Mouse (Mus musculus) limb, embryonic 15.5 days (tissue): ENCODE results near the gene Hdhd3. TPM values are rescaled to one million over a fixed set of nuclear protein-coding genes. Genes with fewer than 3 reads are reported as not detected.

Source experiments
- ATAC-seq: fragments of 200-750 bp; cut with Nextera tagmentation; 2 replicates; pipeline ENCODE4 v1.8.0; 2017; ENCODE audit warnings: low read depth, moderate TSS enrichment; ENCODE audit not compliant: insufficient number of reproducible peaks, low FRiP score, low TSS enrichment
- H3K27ac ChIP-seq: fragments of 300-500 bp; sonication (generic); 2 replicates; pipeline ENCODE4 v1.5.1; 2015; ENCODE audit warnings: moderate library complexity, mild to moderate bottlenecking, inconsistent platforms
- H3K27me3 ChIP-seq: fragments of 300-500 bp; sonication (generic); 2 replicates; pipeline ENCODE4 v1.6.1; 2015; ENCODE audit warnings: inconsistent platforms
- H3K36me3 ChIP-seq: fragments of 300-500 bp; sonication (generic); 2 replicates; pipeline ENCODE4 v1.6.1; 2015; ENCODE audit warnings: inconsistent platforms
- H3K4me1 ChIP-seq: fragments of 300-500 bp; sonication (generic); 2 replicates; pipeline ENCODE4 v1.6.1; 2015; ENCODE audit warnings: inconsistent platforms
- H3K4me2 ChIP-seq: fragments of 300-500 bp; sonication (generic); 2 replicates; pipeline ENCODE4 v1.6.1; 2015; ENCODE audit warnings: mild to moderate bottlenecking, inconsistent platforms
- H3K4me3 ChIP-seq: fragments of 300-500 bp; sonication (generic); 2 replicates; pipeline ENCODE4 v1.5.1; 2015; ENCODE audit warnings: mild to moderate bottlenecking, inconsistent platforms
- H3K9ac ChIP-seq: fragments of 300-500 bp; sonication (generic); 2 replicates; pipeline ENCODE4 v1.6.1; 2015; ENCODE audit warnings: inconsistent platforms
- H3K9me3 ChIP-seq: fragments of 300-500 bp; sonication (generic); 2 replicates; pipeline ENCODE4 v1.6.1; 2016; ENCODE audit warnings: inconsistent platforms
- WGBS: fragments of 180-500 bp; shearing (Covaris S2); methylation state at CpG from one replicate; pipeline ENCODE4 v1.1.7; 2015; 5-methylcytosine and 5-hydroxymethylcytosine counted together
- polyA plus RNA-seq: library from polyadenylated mRNA; unstranded; fragments of >200 nt; fragmentation: Nextera tagmentation; extraction: Ambion mirVana; gene quantifications from 2 replicates; pipeline ENCODE4 v1.2.1, GENCODE M21; 2015

Hdhd3 gene
- polyA plus RNA-seq, 1 experiment from 2014 or later: 13.9 TPM

- Histone ChIP-seq H3K27me3 (no peaks in the 10 kb centered on the region), H3K36me3 (no peaks in the 10 kb centered on the region), H3K4me1 (no peaks in the 10 kb centered on the region), H3K9ac (no peak overlapping the region), H3K4me3 (no peak overlapping the region), H3K9me3 (no peaks in the 10 kb centered on the region), H3K4me2 (no peak overlapping the region), H3K27ac (no peak overlapping the region)
- ATAC-seq: no peak
- WGBS: 100% methylated on average over 1 of the region's 1 CpGs
Observed at GRCm38 (mm10) chr4:62468158-62468557, 35.1 kb downstream of the Hdhd3 start.

DNA sequence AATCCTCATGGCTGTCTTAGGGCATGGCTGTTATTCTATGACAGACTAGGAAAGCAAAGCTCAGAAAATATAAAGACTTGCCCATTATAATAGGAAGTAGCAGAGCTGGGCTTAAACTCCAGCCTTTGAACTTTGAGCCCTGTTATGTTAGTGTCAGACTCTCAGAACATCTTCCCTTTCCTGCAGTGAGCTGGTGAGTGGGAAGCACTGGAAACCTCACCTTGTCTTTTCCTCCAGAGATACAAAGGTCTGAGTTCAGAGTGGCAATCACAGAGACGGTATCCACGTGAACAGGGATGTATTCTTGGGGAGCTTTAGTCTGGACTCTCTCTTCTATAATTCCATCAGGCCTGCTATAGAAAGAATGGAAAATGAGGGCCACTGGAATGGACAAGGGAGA is 40.1 kb downstream of the Hdhd3 start:
- H3K27ac ChIP-seq: no peak overlapping the region
- no peak overlapping the region for H3K4me2 ChIP-seq
- WGBS: 91% methylated on average over 2 of the region's 2 CpGs
- no peak overlapping the region for H3K4me3 ChIP-seq
- ATAC-seq: no peak
- H3K4me1 ChIP-seq: 0 out of 2 replicates have a peak, but pooled peaks cover 5% of the 10 kb centered on the region
- H3K27me3 ChIP-seq: no peaks in the 10 kb centered on the region
- H3K36me3 ChIP-seq: 0 out of 2 replicates have a peak, but pooled peaks cover 4% of the 10 kb centered on the region
- H3K9me3 ChIP-seq: no peaks in the 10 kb centered on the region
- H3K9ac ChIP-seq: no peak overlapping the region

GRCm38 (mm10) chr4:62460348-62460747 is 42.9 kb downstream of the Hdhd3 start:
- Histone ChIP-seq H3K36me3 (0 out of 2 replicates have a peak, but pooled peaks cover 4% of the 10 kb centered on the region), H3K9me3 (no peaks in the 10 kb centered on the region), H3K27me3 (no peaks in the 10 kb centered on the region), H3K27ac (no peak overlapping the region), H3K9ac (no peak overlapping the region), H3K4me2 (no peak overlapping the region), H3K4me1 (0 out of 2 replicates have a peak, but pooled peaks cover 5% of the 10 kb centered on the region), H3K4me3 (no peak overlapping the region)
- 91% methylated on average over 8 of the region's 8 CpGs for WGBS
- ATAC-seq: no peak

GRCm38 (mm10) chr4:62459081-62459480 is 44.2 kb downstream of the Hdhd3 start:
- H3K4me2 ChIP-seq: no peak overlapping the region
- no peak overlapping the region for H3K4me3 ChIP-seq
- H3K9me3 ChIP-seq: no peaks in the 10 kb centered on the region
- no peak for ATAC-seq
- 0 out of 2 replicates have a peak, but pooled peaks cover 4% of the 10 kb centered on the region for H3K36me3 ChIP-seq
- no peaks in the 10 kb centered on the region for H3K27me3 ChIP-seq
- H3K9ac ChIP-seq: no peak overlapping the region
- 0 out of 2 replicates have a peak, but pooled peaks cover 5% of the 10 kb centered on the region for H3K4me1 ChIP-seq
- H3K27ac ChIP-seq: no peak overlapping the region
- whole genome bisulfite sequencing: 45% methylated on average over 3 of the region's 3 CpGs

- 0 out of 2 replicates have a peak, but pooled peaks cover 5% of the 10 kb centered on the region for H3K4me1 ChIP-seq
- no peak overlapping the region for H3K4me2 ChIP-seq
- no peaks in the 10 kb centered on the region for H3K27me3 ChIP-seq
- 49% methylated on average over 5 of the region's 5 CpGs for WGBS
- H3K4me3 ChIP-seq: no peak overlapping the region
- ATAC-seq: no peak
- no peaks in the 10 kb centered on the region for H3K36me3 ChIP-seq
- H3K9me3 ChIP-seq: no peaks in the 10 kb centered on the region
- H3K27ac ChIP-seq: no peak overlapping the region
- H3K9ac ChIP-seq: no peak overlapping the region
Observed at GRCm38 (mm10) chr4:62454995-62455394, 48.3 kb downstream of the Hdhd3 start.

Other genes with a start within 250 kb of the Hdhd3 start
- 49.7 and 51.4 TPM in 2 replicates for gene Slc31a2, start 240.9 kb downstream of the Hdhd3 start, polyA plus RNA-seq
- 28.4 and 29.0 TPM in 2 replicates for gene Fkbp15, start 142.9 kb downstream of the Hdhd3 start, polyA plus RNA-seq
- 53.0 and 54.6 TPM in 2 replicates for gene Slc31a1, start 142.7 kb downstream of the Hdhd3 start, polyA plus RNA-seq
- 156 and 159 TPM in 2 replicates for gene Cdc26, start 94.8 kb downstream of the Hdhd3 start, polyA plus RNA-seq
- gene Prpf4, start 94.7 kb downstream of the Hdhd3 start, polyA plus RNA-seq: 18.7 and 18.8 TPM in 2 replicates
- not detected in 2 replicates for gene Rnf183, start 68.2 kb downstream of the Hdhd3 start, polyA plus RNA-seq
- gene Wdr31, start 32.6 kb downstream of the Hdhd3 start, polyA plus RNA-seq: 4.2 and 4.3 TPM in 2 replicates
- 15.3 and 19.4 TPM in 2 replicates for gene Bspry, start 23.4 kb downstream of the Hdhd3 start, polyA plus RNA-seq
- 75.8 and 86.5 TPM in 2 replicates for gene Alad, start 16.5 kb upstream of the Hdhd3 start, polyA plus RNA-seq
- gene Pole3, start 21.6 kb upstream of the Hdhd3 start, polyA plus RNA-seq: 82.1 and 82.9 TPM in 2 replicates
- 0.35 and 0.37 TPM in 2 replicates for gene 4933430I17Rik, start 21.9 kb upstream of the Hdhd3 start, polyA plus RNA-seq
- gene Rgs3, start 56.4 kb upstream of the Hdhd3 start, polyA plus RNA-seq: 59.4 and 62.3 TPM in 2 replicates